Mouse (Mus musculus) hindbrain, embryonic 16.5 days (tissue): ENCODE measurements around the gene Itgb3. TPM values are rescaled to one million over a fixed set of nuclear protein-coding genes. Genes with fewer than 3 reads are reported as not detected.

ENCODE experiments used
- ATAC-seq: fragments of 200-750 bp; cut with Nextera tagmentation; 2 replicates; pipeline ENCODE4 v1.8.0; 2017; ENCODE audit warnings: moderate TSS enrichment, moderate library complexity
- H3K27ac ChIP-seq: fragments of 300-500 bp; sonication (generic); 2 replicates; pipeline ENCODE4 v1.5.1; 2014; ENCODE audit warnings: low read depth, mild to moderate bottlenecking, control low read depth, low read length, moderate library complexity
- H3K27me3 ChIP-seq: fragments of 300-500 bp; sonication (generic); replicated peaks from 2 replicates; pipeline ENCODE4 v1.6.1; 2014; ENCODE audit warnings: low read length; ENCODE audit not compliant: control insufficient read depth, insufficient read depth
- H3K36me3 ChIP-seq: fragments of 300-500 bp; sonication (generic); 2 replicates; pipeline ENCODE4 v1.6.1; 2014; ENCODE audit warnings: mild to moderate bottlenecking, low read length, moderate library complexity, mixed read lengths; ENCODE audit not compliant: control insufficient read depth, insufficient read depth
- H3K4me1 ChIP-seq: fragments of 300-500 bp; sonication (generic); 2 replicates; pipeline ENCODE4 v1.6.1; 2014; ENCODE audit warnings: low read depth, low read length; ENCODE audit not compliant: control insufficient read depth, insufficient read depth
- H3K4me2 ChIP-seq: fragments of 300-500 bp; sonication (generic); 2 replicates; pipeline ENCODE4 v1.6.1; 2014; ENCODE audit warnings: mild to moderate bottlenecking, low read length, control low read depth, moderate library complexity
- H3K4me3 ChIP-seq: fragments of 300-500 bp; sonication (generic); 2 replicates; pipeline ENCODE4 v1.5.1; 2014; ENCODE audit warnings: mild to moderate bottlenecking, low read length, control low read depth, moderate library complexity
- H3K9ac ChIP-seq: fragments of 300-500 bp; sonication (generic); 2 replicates; pipeline ENCODE4 v1.6.1; 2014; ENCODE audit warnings: low read depth, mild to moderate bottlenecking, control low read depth, low read length, moderate library complexity
- H3K9me3 ChIP-seq: fragments of 300-500 bp; sonication (generic); 2 replicates; pipeline ENCODE4 v1.6.1; 2014; ENCODE audit warnings: mild to moderate bottlenecking, low read length, moderate library complexity; ENCODE audit not compliant: control insufficient read depth
- WGBS: fragments of 180-500 bp; shearing (Covaris S2); extraction: QIAGEN DNeasy Blood & Tissue Kit; methylation state at CpG from one replicate; pipeline ENCODE4 v1.1.7; 2014; 5-methylcytosine and 5-hydroxymethylcytosine counted together
- polyA plus RNA-seq: library from polyadenylated mRNA; unstranded; fragments of >200 nt; fragmentation: Nextera tagmentation; extraction: Ambion mirVana; gene quantifications from 2 replicates; pipeline ENCODE4 v1.2.1, GENCODE M21; 2015

The Itgb3 gene
- polyA plus RNA-seq, 1 experiment from 2014 or later, result 1.6 TPM

DNA sequence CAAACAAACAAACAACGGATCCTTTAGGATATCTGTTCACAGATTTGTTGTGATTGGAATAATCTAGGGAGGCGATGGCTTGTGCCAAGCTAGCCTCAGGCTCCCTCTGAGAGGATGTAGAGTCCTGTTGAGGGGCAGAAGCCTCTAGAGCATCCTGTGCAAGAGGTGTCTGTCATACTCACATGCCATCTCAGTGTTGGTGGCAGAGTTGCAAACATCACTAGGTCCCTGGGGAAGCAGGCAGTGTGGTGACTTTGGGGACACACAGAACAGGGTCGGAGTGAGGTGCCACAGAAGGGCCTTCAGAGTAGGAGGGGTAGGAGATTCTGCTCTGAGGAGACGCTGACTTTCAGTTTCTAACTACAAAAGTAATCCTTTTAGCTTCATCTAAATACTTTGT is 1.9 kb downstream of the Itgb3 start:
- H3K4me3 ChIP-seq, result no peak overlapping the region
- H3K4me1 ChIP-seq, result peaks cover 4% of the 10 kb centered on the region; the same call in 1 of the 2 replicates
- WGBS, result 58% methylated on average over 4 of the region's 4 CpGs
- H3K9ac ChIP-seq, result no peak overlapping the region
- H3K9me3 ChIP-seq, result no peaks in the 10 kb centered on the region
- H3K36me3 ChIP-seq, result no peaks in the 10 kb centered on the region
- H3K27ac ChIP-seq, result no peak overlapping the region
- no peak for ATAC-seq
- no peak overlapping the region for H3K4me2 ChIP-seq
- H3K27me3 ChIP-seq, result peaks cover 4% of the 10 kb centered on the region

DNA sequence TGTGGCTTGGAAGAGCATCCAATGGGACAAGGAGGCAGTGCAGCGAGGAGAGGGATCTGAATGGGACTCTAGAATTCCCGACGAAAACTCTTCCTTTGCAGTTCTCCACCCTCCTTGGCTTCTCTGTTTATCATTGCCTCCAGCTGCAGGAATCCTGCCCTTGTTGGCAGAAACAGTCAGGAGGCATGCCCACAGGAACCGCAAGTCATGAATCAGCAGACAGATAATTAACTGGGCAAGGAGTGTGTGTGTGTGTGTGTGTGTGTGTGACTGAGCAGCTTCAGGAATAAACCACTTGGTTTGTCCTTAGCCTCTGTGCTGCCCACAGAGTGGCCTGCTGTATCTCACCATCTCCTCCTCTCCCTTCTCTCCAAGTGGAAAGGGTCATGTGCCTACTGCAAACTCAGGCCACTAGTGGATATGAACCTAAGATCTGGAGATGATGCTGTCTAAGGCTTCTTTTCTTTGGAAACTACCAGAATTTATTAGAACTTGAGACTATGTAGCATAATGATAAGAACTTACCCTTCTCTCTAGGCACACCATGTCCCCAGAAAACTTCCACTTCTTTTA is 3.9 kb downstream of the Itgb3 start:
- Histone ChIP-seq H3K9ac (no peak overlapping the region), H3K27me3 (peaks cover 4% of the 10 kb centered on the region; the same call in 1 of the 2 replicates), H3K4me3 (no peak overlapping the region), H3K4me2 (no peak overlapping the region), H3K36me3 (no peaks in the 10 kb centered on the region), H3K9me3 (no peaks in the 10 kb centered on the region), H3K27ac (no peak overlapping the region), H3K4me1 (peaks cover 4% of the 10 kb centered on the region; the same call in 1 of the 2 replicates)
- 45% methylated on average over 4 of the region's 4 CpGs for WGBS
- ATAC-seq, result no peak

GRCm38 (mm10) chr11:104613551-104613950 is 5.8 kb downstream of the Itgb3 start:
- H3K4me1 ChIP-seq, result no peaks in the 10 kb centered on the region
- WGBS, result 83% methylated on average over 10 of the region's 10 CpGs
- no peaks in the 10 kb centered on the region for H3K9me3 ChIP-seq
- no peak for ATAC-seq
- H3K4me3 ChIP-seq, result no peak overlapping the region
- peaks cover 4% of the 10 kb centered on the region; the same call in 1 of the 2 replicates for H3K27me3 ChIP-seq
- H3K27ac ChIP-seq, result no peak overlapping the region
- H3K9ac ChIP-seq, result no peak overlapping the region
- no peaks in the 10 kb centered on the region for H3K36me3 ChIP-seq
- H3K4me2 ChIP-seq, result no peak overlapping the region

DNA sequence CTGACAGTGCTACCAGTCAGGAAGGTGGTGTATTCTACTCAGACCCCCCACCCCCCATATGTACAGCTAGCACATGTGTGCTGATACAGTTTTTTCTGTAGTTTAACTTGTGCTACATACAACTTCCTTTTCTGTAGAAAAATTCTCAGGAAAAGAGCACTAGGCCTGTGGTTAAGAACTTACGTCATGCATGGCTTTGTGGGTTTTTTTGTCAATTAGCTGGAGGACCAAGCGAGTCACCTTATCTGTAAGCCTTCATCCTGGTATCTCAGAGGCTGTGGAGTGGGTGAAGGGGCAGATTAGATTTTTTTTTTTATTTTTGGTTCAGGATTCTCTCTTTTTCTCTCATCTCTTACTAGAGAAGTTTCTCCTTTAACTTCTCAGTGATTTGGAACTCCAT is 6.3 kb downstream of the Itgb3 start:
- 85% methylated on average over 2 of the region's 2 CpGs for WGBS
- Histone ChIP-seq H3K27ac (no peak overlapping the region), H3K27me3 (0 out of 2 replicates have a peak, but pooled peaks cover 2% of the 10 kb centered on the region), H3K36me3 (no peaks in the 10 kb centered on the region), H3K4me1 (no peaks in the 10 kb centered on the region), H3K4me3 (no peak overlapping the region), H3K9me3 (no peaks in the 10 kb centered on the region), H3K9ac (no peak overlapping the region), H3K4me2 (no peak overlapping the region)
- ATAC-seq, result no peak

GRCm38 (mm10) chr11:104616182-104616581 is 8.4 kb downstream of the Itgb3 start:
- Histone ChIP-seq H3K27ac (no peak overlapping the region), H3K9me3 (no peaks in the 10 kb centered on the region), H3K36me3 (no peaks in the 10 kb centered on the region), H3K27me3 (no peaks in the 10 kb centered on the region), H3K4me2 (no peak overlapping the region), H3K4me1 (no peaks in the 10 kb centered on the region), H3K9ac (no peak overlapping the region), H3K4me3 (no peak overlapping the region)
- WGBS, result 88% methylated on average over 5 of the region's 5 CpGs
- no peak for ATAC-seq

GRCm38 (mm10) chr11:104618638-104619076 is 10.9 kb downstream of the Itgb3 start:
- Histone ChIP-seq H3K4me2 (no peak overlapping the region), H3K27me3 (no peaks in the 10 kb centered on the region), H3K4me3 (no peak overlapping the region), H3K36me3 (no peaks in the 10 kb centered on the region), H3K4me1 (no peaks in the 10 kb centered on the region), H3K9ac (no peak overlapping the region), H3K9me3 (no peaks in the 10 kb centered on the region), H3K27ac (no peak overlapping the region)
- WGBS, result 69% methylated on average over 6 of the region's 6 CpGs
- no peak for ATAC-seq

GRCm38 (mm10) chr11:104619084-104620022 is 11.6 kb downstream of the Itgb3 start:
- Histone ChIP-seq H3K4me1 (no peaks in the 10 kb centered on the region), H3K27me3 (no peaks in the 10 kb centered on the region), H3K9me3 (no peaks in the 10 kb centered on the region), H3K27ac (no peak overlapping the region), H3K36me3 (no peaks in the 10 kb centered on the region), H3K4me3 (no peak overlapping the region), H3K4me2 (no peak overlapping the region), H3K9ac (no peak overlapping the region)
- 40% methylated on average over 13 of the region's 13 CpGs for WGBS
- peak; percentile 56; the same call in 1 of the 2 replicates for ATAC-seq

DNA sequence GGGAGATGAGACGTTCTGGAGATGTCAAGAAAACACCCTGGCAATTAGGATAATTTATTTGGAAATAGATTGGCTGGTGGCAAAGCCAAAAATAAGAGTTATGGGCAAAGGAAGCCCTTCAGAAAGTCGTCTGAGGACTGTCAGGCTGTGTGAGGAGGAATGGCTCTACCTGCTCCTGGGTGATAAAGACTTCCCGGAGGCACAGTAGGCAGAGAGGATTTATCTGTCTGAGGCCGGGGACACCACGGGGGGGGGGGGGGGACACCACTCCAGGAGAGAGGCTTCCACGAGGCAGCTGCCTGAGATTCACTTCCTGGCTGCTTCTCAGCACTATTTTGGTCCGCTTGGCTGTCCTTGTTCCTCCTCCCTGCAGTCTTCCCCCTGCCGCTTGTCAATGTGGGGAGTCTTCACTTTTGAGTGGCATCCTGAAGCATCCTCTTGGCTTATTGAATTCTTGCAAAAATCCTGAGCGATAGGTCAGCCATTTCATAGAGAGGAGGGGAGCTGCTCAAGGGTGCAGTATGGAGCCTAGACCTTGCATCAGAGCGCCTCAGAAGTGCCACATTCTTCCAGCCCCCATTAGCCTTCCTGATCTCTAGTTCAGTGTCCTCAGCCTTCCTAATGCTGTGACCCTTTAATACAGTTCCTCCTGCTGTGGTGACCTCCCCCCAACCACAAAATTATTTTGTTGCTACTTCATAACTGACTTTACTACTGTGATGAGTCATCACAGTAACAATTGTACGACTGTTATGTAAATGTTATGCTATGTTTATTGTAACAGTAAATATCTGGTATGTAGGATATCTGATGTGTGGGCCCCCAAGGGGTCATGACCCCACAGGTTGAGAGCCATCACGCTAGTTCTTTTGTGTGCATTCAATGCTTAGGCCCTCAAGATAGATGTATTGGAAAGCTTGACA is 14.5 kb downstream of the Itgb3 start:
- H3K9ac ChIP-seq, result no peak overlapping the region
- no peak for ATAC-seq
- WGBS, result 49% methylated on average over 10 of the region's 12 CpGs
- no peaks in the 10 kb centered on the region for H3K27me3 ChIP-seq
- H3K4me1 ChIP-seq, result no peaks in the 10 kb centered on the region
- H3K4me3 ChIP-seq, result no peak overlapping the region
- no peak overlapping the region for H3K4me2 ChIP-seq
- no peaks in the 10 kb centered on the region for H3K36me3 ChIP-seq
- H3K27ac ChIP-seq, result no peak overlapping the region
- no peaks in the 10 kb centered on the region for H3K9me3 ChIP-seq
